Mouse (Mus musculus): ENCODE results near the gene Ap1s3.

Gene Ap1s3

DNA sequence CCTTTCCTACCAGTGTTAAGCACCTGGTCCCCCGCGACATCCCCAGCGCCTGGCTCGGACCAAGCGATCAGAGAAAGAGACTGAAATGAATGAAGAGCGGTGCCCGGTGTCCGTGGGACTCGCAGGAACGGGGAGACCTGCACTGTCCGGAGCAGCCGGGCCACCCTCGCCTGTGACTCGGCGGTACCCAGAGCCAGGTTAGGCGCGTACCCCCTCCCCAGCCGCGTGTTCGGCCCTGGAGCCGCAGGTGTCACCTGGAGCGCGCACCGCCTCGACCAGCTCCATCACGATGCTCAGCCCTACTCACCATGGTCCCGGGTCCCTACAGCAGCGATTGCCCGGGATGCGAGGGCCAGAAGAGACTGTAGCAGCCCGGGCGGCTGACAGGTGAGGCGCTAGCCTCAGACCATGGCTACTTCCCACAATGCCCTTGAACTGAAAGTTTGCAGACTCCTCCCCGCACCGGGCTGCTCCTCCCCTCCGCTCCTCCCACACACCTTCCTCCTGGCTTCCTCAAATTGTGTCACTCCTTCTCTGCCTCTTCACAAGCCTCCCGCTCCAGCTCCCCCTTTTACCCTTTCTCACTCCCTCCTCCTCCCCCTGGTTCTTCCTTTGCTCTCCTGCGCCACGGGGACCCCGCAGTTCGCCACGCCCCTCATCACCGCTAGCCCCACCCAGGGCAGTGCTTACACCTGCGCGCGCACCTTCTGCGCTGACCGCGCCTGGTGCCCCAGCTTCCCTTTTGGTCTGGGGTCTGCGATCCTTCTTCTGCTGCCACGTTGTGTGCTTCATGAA, at the start of gene Ap1s3:
Gene Ap1s3, minus strand, starts transcription at position 430 of the 795 bp plus-strand sequence.
- DNase-seq (ENCODE audit: low read depth): peak; percentile 84

DNA sequence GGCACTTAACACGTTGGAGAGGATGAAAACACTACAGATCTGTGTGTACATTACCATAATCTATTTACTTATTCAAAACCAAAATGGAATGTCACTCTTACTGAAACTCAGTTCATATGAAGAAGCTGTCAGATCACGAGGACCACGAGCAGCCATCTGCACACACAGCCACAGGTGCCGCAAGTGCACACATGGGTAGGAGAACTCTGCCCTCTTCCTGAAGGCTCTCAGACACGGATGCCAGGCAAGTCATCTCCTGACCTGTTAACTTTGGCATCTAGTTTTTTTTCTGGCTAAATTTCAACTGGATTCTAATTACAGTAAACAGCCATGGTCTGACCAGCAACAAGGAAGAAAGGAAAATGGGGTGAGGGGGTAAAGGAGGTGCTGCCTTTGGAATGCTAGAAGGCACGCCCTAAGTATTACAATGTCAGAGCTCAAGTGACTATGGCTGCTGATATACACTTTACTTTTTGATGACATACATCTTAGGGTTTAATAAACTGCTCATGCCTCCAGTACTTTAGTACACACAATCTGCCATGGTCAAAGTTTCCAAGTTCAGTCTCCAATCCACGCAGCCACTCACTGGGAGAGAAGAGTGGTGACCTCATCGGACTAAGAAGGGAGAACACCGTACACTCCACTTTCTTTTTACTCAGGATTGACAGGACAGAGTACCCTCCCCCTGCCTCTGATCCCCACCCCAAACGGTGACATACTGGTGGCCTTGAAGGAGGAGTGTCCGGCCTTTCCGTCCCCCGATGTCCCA, 42.6 kb upstream of the Ap1s3 start:
- DNase-seq (ENCODE audit: low read depth): no peak

DNA sequence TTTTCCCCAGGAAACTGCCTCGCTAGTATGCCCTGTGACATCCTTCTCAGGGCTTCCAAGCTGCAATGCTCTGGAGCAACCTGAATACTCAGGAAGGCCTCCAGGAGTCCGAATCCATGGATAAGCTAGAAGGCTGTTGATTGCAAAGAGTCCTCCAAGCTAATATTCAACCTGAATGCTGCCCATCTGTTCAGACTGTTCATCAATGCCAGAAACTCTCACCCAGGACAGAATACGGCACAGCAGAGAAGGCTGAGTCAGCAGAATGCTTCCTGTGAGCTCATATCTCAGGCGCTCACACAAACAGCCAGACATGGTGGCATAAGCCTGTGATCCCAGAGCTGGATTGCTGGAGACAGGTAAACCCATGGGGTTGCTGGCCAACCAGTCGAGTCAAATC, 41.3 kb upstream of the Ap1s3 start:
- no peak for DNase-seq (ENCODE audit: low read depth)

DNA sequence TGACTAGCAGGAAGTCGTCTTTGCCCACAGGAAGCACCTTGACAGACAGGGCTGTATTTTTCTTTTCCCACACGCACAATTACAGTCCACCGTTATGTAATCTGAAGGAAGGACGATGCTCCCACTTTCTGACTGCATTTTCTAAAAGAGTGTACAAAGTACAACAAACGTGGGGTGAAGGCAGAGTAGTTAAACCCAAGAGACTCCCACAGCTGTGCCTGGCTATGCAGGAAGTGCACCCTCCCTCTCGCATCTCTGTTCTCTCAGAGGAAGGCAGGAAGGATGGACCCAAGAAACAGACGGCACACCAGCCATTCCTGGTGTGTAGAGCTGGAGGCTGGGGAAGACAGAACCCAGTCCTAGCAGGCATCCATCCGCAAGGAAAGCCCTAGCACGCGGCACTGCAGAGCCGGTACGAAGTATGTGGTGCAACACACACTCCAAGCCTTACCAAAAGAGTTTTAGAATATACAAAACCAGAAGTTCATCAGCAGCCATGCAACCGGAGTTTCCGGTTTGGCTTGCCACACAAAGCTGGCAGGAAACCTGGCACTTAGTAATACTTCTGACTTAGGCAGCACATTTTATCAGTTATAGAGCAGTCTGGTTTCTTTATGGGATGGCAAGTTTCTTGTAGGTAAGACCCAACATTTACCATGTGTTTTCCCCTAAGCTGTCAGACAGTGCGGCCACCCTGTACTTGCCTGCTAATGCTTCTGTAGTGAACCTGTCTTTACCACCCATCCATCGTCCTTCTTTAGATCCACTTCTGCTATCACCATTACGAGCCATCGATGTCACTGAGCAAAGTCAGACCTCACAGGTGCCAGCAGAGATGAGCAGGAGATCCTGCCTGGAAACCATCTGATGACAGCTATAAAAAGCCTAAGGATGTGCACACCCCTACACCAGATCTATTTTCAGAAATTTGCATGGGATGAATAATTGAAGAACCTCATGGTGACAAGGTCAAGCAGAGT, 39.7 kb upstream of the Ap1s3 start:
- DNase-seq (ENCODE audit: low read depth): peak; percentile 64

DNA sequence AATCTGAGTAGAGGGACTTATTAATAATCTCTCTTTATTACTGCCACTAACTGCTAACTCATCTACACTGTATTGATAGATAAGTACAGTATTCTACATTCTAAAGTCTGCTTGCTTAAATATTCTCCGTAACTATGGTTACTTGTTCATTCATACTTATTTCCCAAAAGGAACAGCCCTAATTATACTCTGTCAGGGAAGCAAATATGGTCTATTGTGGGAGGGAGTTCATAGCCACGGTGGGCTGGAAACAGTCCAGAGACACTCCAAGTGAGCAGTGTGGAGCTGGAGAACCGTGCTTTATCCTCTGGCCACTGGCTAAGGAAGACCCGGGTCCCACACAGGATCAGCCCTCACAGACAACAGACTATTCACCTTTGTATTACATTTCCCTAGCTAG, 38.9 kb upstream of the Ap1s3 start:
- DNase-seq (ENCODE audit: low read depth): no peak

DNA sequence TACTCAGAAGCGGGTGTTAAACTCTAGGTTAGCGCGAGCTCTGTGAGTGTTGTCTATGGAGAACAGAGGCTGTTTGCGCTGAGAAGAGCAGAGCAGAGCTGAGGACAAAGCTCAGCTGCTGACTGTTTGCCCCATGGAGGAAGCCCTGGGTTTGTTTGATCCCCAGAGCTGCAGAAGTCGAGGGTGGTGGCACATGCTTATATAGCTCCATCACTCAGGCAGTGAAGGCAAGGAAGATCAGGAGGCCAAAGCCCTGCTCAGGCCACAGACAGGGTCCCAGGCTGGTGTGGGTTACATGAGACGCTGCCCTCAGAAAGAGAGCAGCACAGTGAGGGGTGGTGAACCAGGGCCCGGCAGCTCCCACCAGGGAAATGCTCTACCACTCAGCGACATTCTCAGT, 38.4 kb upstream of the Ap1s3 start:
- DNase-seq (ENCODE audit: low read depth): peak; percentile 22

DNA sequence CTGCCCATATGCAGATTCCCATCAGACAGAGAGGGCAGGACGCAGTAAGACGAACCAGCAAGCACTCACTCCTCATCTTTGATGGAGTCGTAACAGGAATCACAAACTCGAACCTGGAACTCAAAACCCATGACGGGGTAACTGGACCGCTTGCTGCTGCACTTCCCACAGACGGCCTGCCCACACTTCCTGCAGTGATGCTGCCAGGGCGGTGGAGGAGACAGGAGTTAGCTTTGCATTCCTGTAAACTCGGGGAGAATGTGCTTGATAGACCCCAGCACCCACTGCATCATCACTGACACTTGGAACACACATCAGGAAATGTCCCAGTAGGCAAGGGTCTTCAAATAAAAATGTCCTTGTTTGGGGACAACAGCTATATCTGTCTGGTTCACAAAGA, 35.6 kb upstream of the Ap1s3 start:
- DNase-seq (ENCODE audit: low read depth): no peak

DNA sequence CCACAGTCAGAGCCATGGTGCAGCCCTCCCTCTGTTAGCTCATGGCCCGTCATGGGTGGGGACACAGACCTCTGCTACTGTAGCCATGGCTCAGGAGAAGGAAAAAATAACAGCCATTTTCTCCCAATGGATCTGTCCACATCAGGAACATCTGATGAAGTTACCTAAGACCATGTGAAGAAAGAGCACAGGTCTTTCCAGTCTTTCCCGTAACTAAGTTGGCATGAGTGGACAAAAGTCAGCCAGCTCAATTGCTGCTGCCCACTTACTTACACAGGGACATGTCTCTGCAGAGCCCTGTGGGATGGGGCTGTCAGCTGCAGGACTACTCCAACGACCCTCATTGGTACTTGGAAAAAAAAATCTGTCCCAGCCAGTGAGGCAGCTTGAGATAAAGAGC, 34.9 kb upstream of the Ap1s3 start:
- no peak for DNase-seq (ENCODE audit: low read depth)

DNA sequence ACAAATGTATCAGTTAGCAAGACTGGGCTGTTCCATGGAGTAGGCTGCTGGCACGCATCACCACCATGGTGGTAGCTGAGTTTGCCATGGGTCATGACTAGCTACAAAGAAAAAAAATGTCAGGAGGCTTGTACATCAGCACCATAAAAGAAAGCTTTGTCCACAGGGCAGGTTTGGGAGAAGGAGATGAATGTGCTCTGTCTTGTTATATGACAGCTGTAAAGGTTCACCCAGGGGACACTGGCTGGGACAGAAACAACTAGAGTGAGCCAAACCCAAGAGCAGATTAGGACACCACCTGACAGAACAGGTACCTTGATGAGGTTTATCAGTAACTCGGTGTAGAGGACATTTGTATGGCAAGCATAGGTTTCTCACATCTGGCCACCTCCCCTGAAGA, 32.9 kb upstream of the Ap1s3 start:
- no peak for DNase-seq (ENCODE audit: low read depth)

DNA sequence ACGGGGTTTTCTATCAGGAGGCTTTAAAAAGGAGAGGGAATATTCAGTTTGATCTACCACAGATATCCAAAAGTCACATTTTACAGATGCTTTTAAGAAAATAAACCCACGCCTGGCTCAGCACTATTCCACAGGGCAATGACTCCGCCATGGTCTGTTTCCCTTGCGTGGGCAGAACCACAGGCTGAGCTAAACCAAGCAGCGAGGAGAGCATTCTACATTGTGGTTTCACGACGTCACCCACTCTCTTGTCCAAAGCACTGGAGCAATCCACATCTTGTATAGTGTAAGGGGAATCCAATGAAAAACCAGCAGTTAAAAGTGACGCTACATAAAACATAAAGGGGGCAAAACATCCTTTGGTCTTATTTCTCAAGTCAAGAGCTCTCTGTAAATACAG, 31.7 kb upstream of the Ap1s3 start:
- no peak for DNase-seq (ENCODE audit: low read depth)

DNA sequence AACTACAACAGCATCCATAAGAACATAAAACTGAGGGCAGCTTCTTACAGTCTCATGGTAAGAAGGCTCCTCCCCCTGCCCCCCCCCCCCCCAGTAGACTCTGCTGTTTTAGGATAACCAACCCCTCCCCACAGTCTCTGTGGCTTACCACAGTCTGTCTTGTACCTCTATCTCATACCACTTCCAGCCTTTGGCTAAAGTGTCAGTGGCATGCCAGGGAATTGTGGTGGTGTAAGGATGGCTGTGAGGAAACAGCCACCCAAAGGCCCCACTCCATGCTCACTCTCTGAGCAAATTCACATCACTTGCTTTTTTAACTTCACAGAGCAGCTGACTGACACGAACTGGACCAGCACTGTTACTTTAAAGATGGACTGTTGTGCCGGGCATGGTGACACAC, 26.7 kb upstream of the Ap1s3 start:
- DNase-seq (ENCODE audit: low read depth): no peak

DNA sequence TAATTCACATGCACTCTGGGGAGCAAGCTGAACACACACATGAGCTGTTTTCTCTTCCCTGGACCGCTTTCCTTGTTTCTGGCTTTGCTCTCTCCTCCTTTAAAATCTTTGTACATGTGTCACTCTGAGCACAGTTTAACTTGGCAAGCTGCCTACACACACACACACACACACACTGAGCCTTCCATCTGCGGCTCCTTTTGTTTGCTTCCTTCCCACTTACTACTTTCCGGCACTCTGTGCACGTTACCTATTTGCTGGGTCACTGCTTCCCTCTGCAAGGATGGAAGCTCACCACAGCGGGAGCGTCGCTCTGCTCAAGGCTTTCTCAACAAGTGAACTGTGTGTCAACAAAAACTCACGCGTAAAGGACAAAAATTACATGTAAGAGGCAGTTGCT, 25.6 kb upstream of the Ap1s3 start:
- DNase-seq (ENCODE audit: low read depth): peak; percentile 12

DNA sequence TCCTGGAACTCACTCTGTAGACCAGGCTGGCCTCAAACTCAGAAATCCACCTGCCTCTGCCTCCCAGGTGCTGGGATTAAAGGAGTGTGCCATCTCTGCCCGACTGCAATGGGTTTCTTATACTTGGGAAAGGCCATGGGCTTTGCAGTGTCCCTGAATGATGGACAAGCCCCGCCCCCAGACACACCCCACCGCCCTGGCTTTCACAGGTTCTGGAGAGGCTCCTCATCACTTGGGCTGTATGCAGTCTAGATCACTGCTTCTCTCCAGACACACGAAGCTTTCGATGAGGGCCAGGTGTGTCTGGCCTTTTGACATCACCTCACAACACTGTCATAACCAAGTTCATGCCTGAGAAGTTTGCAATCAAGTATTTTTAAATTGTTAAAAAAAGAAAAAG, 25.2 kb upstream of the Ap1s3 start:
- DNase-seq (ENCODE audit: low read depth): no peak

DNA sequence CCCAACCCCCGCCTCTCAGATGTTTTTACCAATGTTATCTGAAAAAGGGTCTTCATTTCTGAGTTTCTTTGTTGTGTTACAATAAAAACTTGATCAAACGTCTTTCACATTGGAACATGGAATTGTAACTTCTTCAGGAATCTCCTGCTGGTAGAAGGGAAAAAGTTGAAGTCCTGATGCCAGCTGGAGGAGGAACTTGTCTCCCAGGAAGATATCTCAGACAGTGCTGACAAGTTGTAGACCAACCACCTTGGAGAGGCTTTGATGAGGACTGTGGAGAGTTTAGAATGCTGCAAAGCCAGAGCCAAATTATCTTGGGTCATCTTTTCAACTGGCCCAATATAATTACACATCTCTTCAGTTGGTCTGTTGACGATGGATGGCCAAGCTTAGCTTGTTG, 20.7 kb upstream of the Ap1s3 start:
- DNase-seq (ENCODE audit: low read depth): no peak

DNA sequence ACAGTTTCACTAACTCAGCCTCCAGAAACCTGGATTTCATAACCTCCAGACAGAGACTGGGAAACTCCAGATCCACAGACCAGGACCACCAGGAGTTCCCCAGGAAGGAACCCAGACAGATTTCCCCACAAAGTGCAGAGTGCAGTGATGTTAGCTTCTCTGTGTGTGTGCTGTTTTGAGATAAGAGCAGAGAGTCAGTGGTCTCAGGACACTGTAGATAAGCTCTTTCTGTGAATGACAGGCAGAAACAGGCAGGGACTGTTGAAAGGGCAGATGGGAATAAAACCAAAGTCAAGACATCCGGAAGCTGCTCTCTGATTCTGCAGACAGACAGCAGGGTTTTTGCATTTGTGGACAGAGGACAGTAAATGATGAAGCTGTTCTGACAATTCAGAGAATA, 15.5 kb upstream of the Ap1s3 start:
- no peak for DNase-seq (ENCODE audit: low read depth)

DNA sequence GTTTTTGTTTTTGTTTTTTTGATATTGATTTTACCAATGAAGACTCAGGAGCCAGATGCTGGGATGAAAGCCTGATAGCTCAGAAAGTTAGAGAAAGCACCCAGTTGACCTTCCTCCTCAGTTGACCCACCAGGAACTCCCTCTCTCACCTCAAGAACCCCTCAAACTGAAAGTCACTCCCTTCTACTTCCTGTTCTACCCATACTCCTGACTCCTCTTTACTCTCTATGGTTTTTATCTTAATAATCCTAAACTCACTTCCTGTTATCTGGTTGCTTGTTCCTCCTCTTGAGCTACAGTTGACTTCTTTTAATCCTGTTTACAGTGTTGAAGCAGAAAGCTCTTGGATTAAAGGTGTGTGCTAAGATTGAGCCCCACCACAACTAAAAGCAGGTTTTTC, 12.3 kb upstream of the Ap1s3 start:
- DNase-seq (ENCODE audit: low read depth): peak; percentile 18

DNA sequence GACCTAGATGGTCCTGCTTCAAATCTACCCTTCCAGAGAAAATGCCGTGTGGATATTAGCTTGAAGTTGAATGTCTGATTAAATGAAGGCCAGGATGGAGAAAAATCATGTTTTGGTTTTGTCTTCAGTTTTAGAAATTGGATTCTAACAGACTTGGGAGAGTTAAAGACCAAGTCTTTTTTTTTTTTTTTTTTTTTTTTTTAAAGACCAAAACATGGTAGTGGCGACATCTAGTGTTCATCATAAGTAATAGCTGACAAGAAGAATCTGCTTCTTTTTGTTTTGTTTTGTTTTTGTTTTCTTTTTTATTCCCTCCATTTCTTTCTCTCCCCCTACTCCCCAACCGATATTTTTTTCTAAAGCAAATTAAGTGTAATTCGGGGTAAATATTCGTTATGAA, 11.2 kb upstream of the Ap1s3 start:
- peak; percentile 64 for DNase-seq (ENCODE audit: low read depth)

DNA sequence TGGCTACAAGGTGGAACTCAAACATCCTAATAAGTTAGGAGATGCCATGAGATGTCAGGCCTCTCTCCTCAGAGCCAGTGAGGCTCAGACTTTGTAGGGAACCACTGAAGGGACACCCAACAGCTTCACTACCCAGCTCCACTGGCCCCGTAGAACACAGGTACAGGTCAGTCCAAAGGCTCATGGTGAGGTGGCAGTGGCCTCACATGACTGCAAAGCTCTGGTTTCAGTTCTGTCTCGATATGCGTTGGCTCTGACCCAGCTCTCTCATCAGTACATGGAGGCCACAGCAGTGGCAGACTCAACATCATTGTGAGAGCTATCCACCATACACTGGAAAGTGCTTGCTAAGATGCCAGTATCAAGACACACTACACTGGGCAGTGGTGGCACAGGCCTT, 9.0 kb upstream of the Ap1s3 start:
- DNase-seq (ENCODE audit: low read depth): no peak

DNA sequence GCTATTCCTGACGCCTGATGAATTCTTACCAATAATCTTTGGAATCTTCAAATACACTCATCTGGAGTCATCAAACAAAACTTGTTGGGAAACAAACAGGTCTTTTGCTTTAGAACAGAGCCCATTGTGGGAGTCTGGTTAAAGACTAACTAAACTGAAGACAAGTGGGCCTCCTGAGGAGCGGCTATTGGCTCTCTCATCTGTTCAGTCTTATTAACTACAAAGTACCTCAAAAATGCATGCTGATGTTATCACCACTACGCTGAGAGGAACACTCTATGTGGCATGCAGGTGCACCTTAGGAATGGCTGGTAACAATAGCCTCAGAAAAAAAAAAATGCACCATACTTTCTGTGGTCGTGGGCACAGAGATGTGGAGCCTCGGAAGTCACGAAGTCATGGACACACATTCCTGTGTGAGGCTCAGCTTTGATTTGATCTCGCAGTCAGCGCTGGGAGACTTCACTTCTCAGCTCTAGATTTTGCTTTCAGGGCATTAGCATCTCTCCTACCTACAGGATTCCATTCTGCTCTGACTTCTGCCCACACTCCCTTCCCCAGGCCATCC, 6.4 kb upstream of the Ap1s3 start:
- no peak for DNase-seq (ENCODE audit: low read depth)

DNA sequence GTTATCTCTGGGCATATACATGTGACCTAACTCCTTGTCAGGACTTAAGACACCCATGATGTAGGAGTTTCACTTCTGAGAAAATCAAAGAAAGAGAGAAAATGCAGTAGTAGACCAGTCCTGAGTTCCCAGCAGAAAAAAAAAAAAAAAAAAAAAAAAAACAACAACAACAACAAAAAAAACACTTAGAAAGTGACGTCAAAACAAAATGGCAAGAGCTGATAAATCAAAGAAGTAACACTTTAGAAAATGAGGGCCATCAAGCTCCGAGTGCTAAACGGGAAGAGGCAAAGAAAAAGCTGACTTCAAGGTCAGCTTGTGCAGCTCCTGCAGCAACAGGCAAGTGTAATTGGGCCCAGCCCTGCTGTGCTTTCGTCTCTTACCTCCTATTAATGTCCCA, 3.9 kb upstream of the Ap1s3 start:
- DNase-seq (ENCODE audit: low read depth): no peak

DNA sequence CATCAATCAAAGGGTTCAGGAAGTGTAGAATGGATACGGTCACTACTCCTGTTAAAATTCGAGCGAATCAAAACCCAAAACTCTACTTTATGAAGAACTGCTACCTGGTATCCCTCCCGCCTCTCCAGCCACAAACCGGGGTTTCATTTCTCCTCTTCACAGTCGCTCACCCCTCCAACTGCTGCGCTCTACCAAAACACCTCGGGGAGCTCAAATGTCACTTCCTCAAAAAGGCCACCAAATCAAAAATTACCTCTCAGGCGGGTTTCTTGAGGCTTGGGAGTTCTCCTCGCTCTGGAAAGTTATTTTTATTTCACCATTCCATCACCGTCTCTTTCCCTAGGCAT, 603 bp downstream of the Ap1s3 start:
- peak; percentile 54 for DNase-seq (ENCODE audit: low read depth)

DNA sequence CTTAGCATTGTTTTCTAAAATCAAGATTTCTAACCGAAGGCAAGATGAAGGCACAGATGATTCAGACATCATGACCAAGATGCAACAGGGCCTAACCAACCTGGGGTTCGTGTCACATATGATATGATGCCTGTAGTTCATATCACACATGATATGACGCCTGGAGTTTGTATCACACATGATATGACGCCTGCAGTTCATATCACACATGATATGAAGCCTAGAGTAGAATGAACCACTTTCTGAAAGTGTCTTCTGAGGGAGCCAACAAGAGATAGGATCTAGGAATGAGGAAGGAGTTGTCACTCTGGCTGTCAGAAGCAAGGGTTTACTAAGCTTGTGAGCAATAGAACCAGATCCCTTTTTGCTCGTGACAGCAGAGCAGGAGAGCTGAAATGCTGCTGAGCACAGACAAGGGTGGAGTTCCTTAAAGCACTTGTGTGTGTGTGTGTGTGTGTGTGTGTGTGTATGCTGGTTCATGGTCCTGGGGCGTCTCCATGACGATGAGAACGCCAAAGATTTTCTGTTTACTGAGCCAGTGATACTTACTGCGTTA, 2.3 kb downstream of the Ap1s3 start:
- DNase-seq (ENCODE audit: low read depth): no peak
